Mouse (Mus musculus) right cerebral cortex, adult 18-20 months (tissue): ENCODE measurements around the gene Il1rap.

ENCODE experiments used
- DNase-seq: peaks from one replicate; pipeline ENCODE4 v3.0.0; 2022; ENCODE audit warnings: mixed read lengths

Gene Il1rap

GRCm38 (mm10) chr16:26623141-26623540 lies 41.6 kb downstream of the Il1rap start:
- no peak for DNase-seq

- no peak for DNase-seq
Observed at GRCm38 (mm10) chr16:26626065-26626464, 44.6 kb downstream of the Il1rap start.

GRCm38 (mm10) chr16:26634800-26635199 lies 53.3 kb downstream of the Il1rap start:
- peak; percentile 35 for DNase-seq

GRCm38 (mm10) chr16:26643077-26643476 lies 61.6 kb downstream of the Il1rap start:
- DNase-seq, result no peak

- DNase-seq, result no peak
Observed at GRCm38 (mm10) chr16:26646066-26646465, 64.6 kb downstream of the Il1rap start.

- no peak for DNase-seq
Observed at GRCm38 (mm10) chr16:26647036-26647435, 65.5 kb downstream of the Il1rap start.

GRCm38 (mm10) chr16:26662722-26663436 lies 81.4 kb downstream of the Il1rap start:
- DNase-seq, result peak; percentile 10

- DNase-seq, result no peak
Observed at GRCm38 (mm10) chr16:26666401-26666800, 84.9 kb downstream of the Il1rap start.

- DNase-seq, result no peak
Observed at GRCm38 (mm10) chr16:26669081-26669480, 87.6 kb downstream of the Il1rap start.

GRCm38 (mm10) chr16:26680381-26680780 lies 98.9 kb downstream of the Il1rap start:
- DNase-seq, result no peak

- DNase-seq, result no peak
Observed at GRCm38 (mm10) chr16:26689771-26690170, 108.3 kb downstream of the Il1rap start.

GRCm38 (mm10) chr16:26691294-26691693 lies 109.8 kb downstream of the Il1rap start:
- DNase-seq, result no peak

GRCm38 (mm10) chr16:26698076-26698475 lies 116.6 kb downstream of the Il1rap start:
- DNase-seq, result no peak

- no peak for DNase-seq
Observed at GRCm38 (mm10) chr16:26700440-26701103, 119.1 kb downstream of the Il1rap start.

- no peak for DNase-seq
Observed at GRCm38 (mm10) chr16:26705658-26706371, 124.3 kb downstream of the Il1rap start.

- no peak for DNase-seq
Observed at GRCm38 (mm10) chr16:26706503-26706902, 125.0 kb downstream of the Il1rap start.

- peak; percentile 53 for DNase-seq
Observed at GRCm38 (mm10) chr16:26710922-26711321, 129.4 kb downstream of the Il1rap start.

GRCm38 (mm10) chr16:26713538-26714316 lies 132.2 kb downstream of the Il1rap start:
- DNase-seq, result no peak

GRCm38 (mm10) chr16:26722464-26722863 lies 141.0 kb downstream of the Il1rap start:
- DNase-seq, result peak; percentile 27

- DNase-seq, result no peak
Observed at GRCm38 (mm10) chr16:26723952-26724747, 142.6 kb downstream of the Il1rap start.

- DNase-seq, result no peak
Observed at GRCm38 (mm10) chr16:26728139-26728538, 146.6 kb downstream of the Il1rap start.

- DNase-seq, result no peak
Observed at GRCm38 (mm10) chr16:26730941-26731340, 149.4 kb downstream of the Il1rap start.
